Mouse (Mus musculus): ENCODE measurements at regions not wholly inside any gene's neighbourhood (a gene's known extent, or its start where the extent isn't known, plus 50 kb on each side); places are given as distances from the start of the nearest gene placed in this dataset.

- Histone ChIP-seq H3K4me3 (ENCODE audit: low read depth, low read length) (no peak overlapping the region), H3K27me3 (ENCODE audit: control insufficient read depth, insufficient read depth, low read length) (no peaks in the 10 kb centered on the region), H3K4me2 (replicated peaks; ENCODE audit: low read depth) (no peak overlapping the region), H3K9me3 (ENCODE audit: control insufficient read depth, low read length) (no peaks in the 10 kb centered on the region), H3K27ac (replicated peaks) (no peak overlapping the region), H3K9ac (ENCODE audit: low read length) (no peak overlapping the region), H3K4me1 (replicated peaks; ENCODE audit: control insufficient read depth, insufficient read depth) (no peaks in the 10 kb centered on the region), H3K36me3 (ENCODE audit: control insufficient read depth, insufficient read depth, low read length) (no peaks in the 10 kb centered on the region)
- DNase-seq (ENCODE audit: low spot score) (no peak), ATAC-seq (ENCODE audit: low FRiP score, low TSS enrichment) (no peak)
- WGBS, result 43% methylated on average over 4 of the region's 4 CpGs
- no peak for TF ChIP-seq EP300 (optimal IDR thresholded peaks at IDR 0.05)
- TF ChIP-seq CTCF (IDR thresholded peaks at IDR 0.05; ENCODE audit: low read depth), result no peak
Measured at GRCm38 (mm10) chr10:8011744-8012143, 55.7 kb upstream of the Tab2 start.

GRCm38 (mm10) chr10:8011138-8011537, 55.1 kb upstream of the Tab2 start:
- WGBS, result 80% methylated on average over 9 of the region's 9 CpGs
- Histone ChIP-seq H3K27ac (replicated peaks) (no peak overlapping the region), H3K4me1 (replicated peaks; ENCODE audit: control insufficient read depth, insufficient read depth) (no peaks in the 10 kb centered on the region), H3K27me3 (ENCODE audit: control insufficient read depth, insufficient read depth, low read length) (no peaks in the 10 kb centered on the region), H3K9ac (ENCODE audit: low read length) (no peak overlapping the region), H3K4me3 (ENCODE audit: low read depth, low read length) (no peak overlapping the region), H3K36me3 (ENCODE audit: control insufficient read depth, insufficient read depth, low read length) (no peaks in the 10 kb centered on the region), H3K4me2 (replicated peaks; ENCODE audit: low read depth) (no peak overlapping the region), H3K9me3 (ENCODE audit: control insufficient read depth, low read length) (no peaks in the 10 kb centered on the region)
- ATAC-seq (ENCODE audit: low FRiP score, low TSS enrichment), result no peak
- no peak for DNase-seq (ENCODE audit: low spot score)
- no peak for TF ChIP-seq CTCF (IDR thresholded peaks at IDR 0.05; ENCODE audit: low read depth)
- TF ChIP-seq EP300 (optimal IDR thresholded peaks at IDR 0.05), result no peak

DNA sequence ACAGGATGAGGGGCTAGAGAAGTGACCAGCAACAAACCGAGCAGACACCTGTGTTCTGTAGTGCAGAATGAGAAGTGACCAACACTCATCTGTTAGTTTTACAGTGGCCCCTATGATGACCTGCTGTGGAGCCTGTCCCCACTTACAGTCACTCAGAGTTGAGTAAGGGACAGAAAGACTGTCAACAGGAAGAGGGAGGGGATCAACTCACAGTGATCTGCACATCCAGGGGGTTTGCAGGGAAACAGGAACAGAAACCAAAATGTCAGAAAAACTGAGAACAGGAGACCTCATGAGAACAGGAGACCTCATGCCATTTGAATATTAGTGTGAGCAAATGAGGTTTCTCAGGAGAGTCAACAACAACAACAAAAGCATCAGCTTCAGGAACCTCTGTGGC, 53.8 kb upstream of the Tab2 start:
- Histone ChIP-seq H3K4me2 (replicated peaks; ENCODE audit: low read depth) (no peak overlapping the region), H3K27me3 (ENCODE audit: control insufficient read depth, insufficient read depth, low read length) (no peaks in the 10 kb centered on the region), H3K27ac (replicated peaks) (no peak overlapping the region), H3K4me1 (replicated peaks; ENCODE audit: control insufficient read depth, insufficient read depth) (no peaks in the 10 kb centered on the region), H3K36me3 (ENCODE audit: control insufficient read depth, insufficient read depth, low read length) (no peaks in the 10 kb centered on the region), H3K9ac (ENCODE audit: low read length) (no peak overlapping the region), H3K9me3 (ENCODE audit: control insufficient read depth, low read length) (no peaks in the 10 kb centered on the region), H3K4me3 (ENCODE audit: low read depth, low read length) (no peak overlapping the region)
- TF ChIP-seq EP300 (optimal IDR thresholded peaks at IDR 0.05) (no peak), CTCF (IDR thresholded peaks at IDR 0.05; ENCODE audit: low read depth) (no peak)
- DNase-seq (ENCODE audit: low spot score), result no peak
- 86% methylated on average over 1 of the region's 1 CpGs for WGBS
- no peak for ATAC-seq (ENCODE audit: low FRiP score, low TSS enrichment)

DNA sequence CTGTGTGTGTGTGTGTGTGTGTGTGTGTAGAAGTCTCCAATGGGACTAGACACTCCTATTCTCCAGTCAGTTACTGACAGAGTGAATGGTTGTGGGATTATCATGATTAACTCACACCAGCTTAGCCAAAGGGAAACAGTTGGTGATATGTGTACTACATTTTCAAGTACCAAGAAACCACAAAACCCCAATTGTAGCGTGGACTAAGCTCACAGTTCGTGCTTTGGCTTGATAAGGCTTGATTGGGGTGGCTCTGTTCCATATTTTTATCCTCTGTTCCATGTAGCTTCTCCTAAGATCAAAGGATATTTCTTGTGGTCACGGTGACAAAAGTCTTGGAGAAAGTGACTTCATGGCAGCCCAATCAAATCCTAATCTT, 51.9 kb upstream of the Tab2 start:
- ATAC-seq (ENCODE audit: low FRiP score, low TSS enrichment) (no peak), DNase-seq (ENCODE audit: low spot score) (no peak)
- Histone ChIP-seq H3K4me1 (replicated peaks; ENCODE audit: control insufficient read depth, insufficient read depth) (no peaks in the 10 kb centered on the region), H3K9me3 (ENCODE audit: control insufficient read depth, low read length) (no peaks in the 10 kb centered on the region), H3K4me3 (ENCODE audit: low read depth, low read length) (no peak overlapping the region), H3K27me3 (ENCODE audit: control insufficient read depth, insufficient read depth, low read length) (no peaks in the 10 kb centered on the region), H3K36me3 (ENCODE audit: control insufficient read depth, insufficient read depth, low read length) (no peaks in the 10 kb centered on the region), H3K4me2 (replicated peaks; ENCODE audit: low read depth) (no peak overlapping the region), H3K27ac (replicated peaks) (no peak overlapping the region), H3K9ac (ENCODE audit: low read length) (no peak overlapping the region)
- WGBS, result 57% methylated on average over 3 of the region's 3 CpGs
- no peak for TF ChIP-seq CTCF (IDR thresholded peaks at IDR 0.05; ENCODE audit: low read depth)
- no peak for TF ChIP-seq EP300 (optimal IDR thresholded peaks at IDR 0.05)

- no peak overlapping the region for H3K9ac ChIP-seq (ENCODE audit: low read length)
- H3K4me1 ChIP-seq (replicated peaks; ENCODE audit: control insufficient read depth, insufficient read depth), result no peaks in the 10 kb centered on the region
- WGBS, result 61% methylated on average over 5 of the region's 5 CpGs
- H3K27me3 ChIP-seq (ENCODE audit: control insufficient read depth, insufficient read depth, low read length), result no peaks in the 10 kb centered on the region
- no peak overlapping the region for H3K4me2 ChIP-seq (replicated peaks; ENCODE audit: low read depth)
- ATAC-seq (ENCODE audit: low FRiP score, low TSS enrichment) (no peak), DNase-seq (ENCODE audit: low spot score) (no peak)
- TF ChIP-seq EP300 (optimal IDR thresholded peaks at IDR 0.05) (no peak), CTCF (IDR thresholded peaks at IDR 0.05; ENCODE audit: low read depth) (no peak)
- no peak overlapping the region for H3K27ac ChIP-seq (replicated peaks)
- no peak overlapping the region for H3K4me3 ChIP-seq (ENCODE audit: low read depth, low read length)
- H3K36me3 ChIP-seq (ENCODE audit: control insufficient read depth, insufficient read depth, low read length), result no peaks in the 10 kb centered on the region
- H3K9me3 ChIP-seq (ENCODE audit: control insufficient read depth, low read length), result no peaks in the 10 kb centered on the region
Measured at GRCm38 (mm10) chr10:8007286-8007989, 51.4 kb upstream of the Tab2 start.

All from stomach, postnatal 0 days (tissue).